Mouse (Mus musculus) hindbrain, embryonic 13.5 days (tissue): ENCODE measurements around the gene Btbd17. TPM values are rescaled to one million over a fixed set of nuclear protein-coding genes. Genes with fewer than 3 reads are reported as not detected.
A peak's percentile ranks its signal among the peaks of the same experiment; 100 is the strongest.

Experiments
- ATAC-seq: fragments of 200-750 bp; cut with Nextera tagmentation; 2 replicates; pipeline ENCODE4 v1.8.0; 2017; ENCODE audit warnings: moderate TSS enrichment; ENCODE audit not compliant: low FRiP score
- H3K27ac ChIP-seq: fragments of 300-500 bp; sonication (generic); 2 replicates; pipeline ENCODE4 v1.5.1; 2015; ENCODE audit warnings: inconsistent platforms, mild to moderate bottlenecking, moderate library complexity
- H3K27me3 ChIP-seq: fragments of 300-500 bp; sonication (generic); 2 replicates; pipeline ENCODE4 v1.6.1; 2015; ENCODE audit warnings: mild to moderate bottlenecking, inconsistent platforms
- H3K36me3 ChIP-seq: fragments of 300-500 bp; sonication (generic); 2 replicates; pipeline ENCODE4 v1.6.1; 2015; ENCODE audit warnings: mild to moderate bottlenecking, inconsistent platforms
- H3K4me1 ChIP-seq: fragments of 300-500 bp; sonication (generic); replicated peaks from 2 replicates; pipeline ENCODE4 v1.6.1; 2015; ENCODE audit warnings: inconsistent platforms
- H3K4me2 ChIP-seq: fragments of 300-500 bp; sonication (generic); 2 replicates; pipeline ENCODE4 v1.6.1; 2015; ENCODE audit warnings: inconsistent platforms, mild to moderate bottlenecking, moderate library complexity
- H3K4me3 ChIP-seq: fragments of 300-500 bp; sonication (generic); 2 replicates; pipeline ENCODE4 v1.5.1; 2015; ENCODE audit warnings: mild to moderate bottlenecking, inconsistent platforms
- H3K9ac ChIP-seq: fragments of 300-500 bp; sonication (generic); 2 replicates; pipeline ENCODE4 v1.6.1; 2015; ENCODE audit warnings: mild to moderate bottlenecking, inconsistent platforms
- H3K9me3 ChIP-seq: fragments of 300-500 bp; sonication (generic); 2 replicates; pipeline ENCODE4 v1.6.1; 2016; ENCODE audit warnings: inconsistent platforms
- WGBS: fragments of 180-500 bp; shearing (Covaris S2); methylation state at CpG from one replicate; pipeline ENCODE4 v1.1.7; 2015; 5-methylcytosine and 5-hydroxymethylcytosine counted together
- polyA plus RNA-seq: library from polyadenylated mRNA; unstranded; fragments of >200 nt; fragmentation: Nextera tagmentation; extraction: Ambion mirVana; gene quantifications from 2 replicates; pipeline ENCODE4 v1.2.1, GENCODE M21; 2015

Gene Btbd17
- polyA plus RNA-seq, 1 experiment from 2014 or later: 21.4 TPM

DNA sequence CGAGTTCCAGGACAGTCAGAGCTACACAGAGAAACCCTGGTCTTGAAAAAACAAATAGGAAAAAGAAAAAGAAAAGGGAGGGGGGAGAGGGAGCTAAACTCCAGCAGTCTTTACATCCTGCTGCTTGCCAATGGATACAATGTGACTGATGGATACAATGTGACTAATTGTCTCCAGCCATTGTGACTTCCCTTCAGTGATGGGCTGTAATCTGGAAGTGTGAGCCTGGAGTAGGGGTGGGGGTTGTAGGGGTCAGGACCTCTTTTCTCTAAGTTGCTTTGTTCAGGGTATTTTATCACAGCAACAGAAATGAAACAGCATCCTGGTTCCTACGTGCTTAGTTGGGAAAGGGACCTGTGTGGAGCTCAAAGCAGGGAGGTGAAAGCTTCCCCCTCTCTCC, 23.4 kb upstream of the Btbd17 start:
- no peaks in the 10 kb centered on the region for H3K36me3 ChIP-seq
- H3K27me3 ChIP-seq: peaks cover 5% of the 10 kb centered on the region; the same call in 1 of the 2 replicates
- H3K9ac ChIP-seq: no peak overlapping the region
- no peaks in the 10 kb centered on the region for H3K9me3 ChIP-seq
- no peak for ATAC-seq
- H3K4me3 ChIP-seq: no peak overlapping the region
- H3K4me1 ChIP-seq: peaks cover 32% of the 10 kb centered on the region
- H3K27ac ChIP-seq: no peak overlapping the region
- no peak overlapping the region for H3K4me2 ChIP-seq
- WGBS: 10% methylated on average over 2 of the region's 2 CpGs

DNA sequence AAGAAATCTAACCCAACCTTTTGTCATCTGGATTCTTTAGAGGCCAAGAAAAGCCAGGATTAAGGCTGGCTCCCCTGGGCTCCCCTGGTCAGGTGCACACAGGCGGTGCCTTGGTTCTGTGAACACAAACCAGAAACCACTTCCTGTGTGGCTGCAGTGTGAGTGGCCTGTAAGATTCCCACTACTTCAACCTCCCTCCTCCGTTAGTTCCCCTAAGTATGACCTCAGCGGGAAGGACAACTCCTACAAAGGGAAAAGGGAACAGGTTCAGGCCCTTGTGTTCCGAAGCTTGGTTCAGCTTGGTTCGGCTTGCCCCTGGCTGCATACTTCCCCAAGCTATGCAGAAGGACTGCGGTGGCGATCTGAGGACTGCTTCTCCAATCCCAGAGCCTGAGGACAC, 22.4 kb upstream of the Btbd17 start:
- H3K27ac ChIP-seq: no peak overlapping the region
- H3K9ac ChIP-seq: no peak overlapping the region
- no peak overlapping the region for H3K4me2 ChIP-seq
- no peak overlapping the region for H3K4me3 ChIP-seq
- no peak for ATAC-seq
- no peaks in the 10 kb centered on the region for H3K36me3 ChIP-seq
- WGBS: 92% methylated on average over 7 of the region's 7 CpGs
- H3K4me1 ChIP-seq: peaks cover 23% of the 10 kb centered on the region
- no peaks in the 10 kb centered on the region for H3K9me3 ChIP-seq
- 0 out of 2 replicates have a peak, but pooled peaks cover 5% of the 10 kb centered on the region for H3K27me3 ChIP-seq

- H3K27me3 ChIP-seq: 0 out of 2 replicates have a peak, but pooled peaks cover 5% of the 10 kb centered on the region
- no peaks in the 10 kb centered on the region for H3K9me3 ChIP-seq
- H3K36me3 ChIP-seq: no peaks in the 10 kb centered on the region
- no peak overlapping the region for H3K4me2 ChIP-seq
- 94% methylated on average over 4 of the region's 4 CpGs for WGBS
- no peak overlapping the region for H3K9ac ChIP-seq
- no peak overlapping the region for H3K4me3 ChIP-seq
- no peak for ATAC-seq
- H3K4me1 ChIP-seq: peaks cover 17% of the 10 kb centered on the region; the same call in 1 of the 2 replicates
- no peak overlapping the region for H3K27ac ChIP-seq
These were observed 21.2 kb upstream of the Btbd17 start for GRCm38 (mm10) chr11:114816934-114817333.

DNA sequence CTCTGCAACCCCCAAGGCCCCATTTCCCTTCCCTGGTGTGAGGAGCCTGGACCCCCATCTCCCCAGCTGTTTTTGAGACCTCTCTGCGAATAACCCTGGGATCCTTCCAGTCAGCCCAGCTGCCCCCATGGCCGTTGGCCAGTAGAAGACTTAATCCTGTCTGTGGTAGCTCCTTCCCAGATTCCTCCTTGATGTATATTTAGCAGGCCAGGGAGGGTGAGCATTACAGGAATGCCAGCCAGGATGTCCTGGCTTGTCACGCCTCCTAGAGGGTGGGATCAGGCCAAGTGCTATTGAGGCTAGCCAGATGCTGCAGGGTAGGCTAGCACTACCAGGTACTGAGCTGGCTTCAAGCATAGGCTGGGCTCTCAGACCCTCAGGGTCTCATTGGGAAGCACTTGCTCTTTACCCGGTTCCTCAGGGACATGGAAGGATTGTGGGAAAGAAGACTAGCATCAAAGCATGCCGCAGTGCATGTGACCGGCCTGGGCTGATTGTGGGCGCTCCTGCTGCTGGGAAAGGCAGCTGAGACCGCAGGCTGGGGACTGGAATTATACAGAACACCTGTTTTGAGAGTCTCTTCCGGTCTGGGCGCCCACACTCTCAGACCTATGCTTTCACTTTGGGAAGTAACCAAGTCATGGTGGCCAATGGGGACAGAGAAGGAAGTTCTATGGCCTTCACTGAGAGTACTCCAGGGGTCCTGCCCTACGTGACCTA, 19.3 kb upstream of the Btbd17 start:
- Histone ChIP-seq H3K4me3 (no peak overlapping the region), H3K4me2 (no peak overlapping the region), H3K9ac (no peak overlapping the region), H3K27me3 (0 out of 2 replicates have a peak, but pooled peaks cover 5% of the 10 kb centered on the region), H3K4me1 (peaks cover 17% of the 10 kb centered on the region; the same call in 1 of the 2 replicates), H3K36me3 (no peaks in the 10 kb centered on the region), H3K9me3 (no peaks in the 10 kb centered on the region), H3K27ac (no peak overlapping the region)
- WGBS: 83% methylated on average over 11 of the region's 11 CpGs
- ATAC-seq: no peak

- H3K4me1 ChIP-seq: peaks cover 10% of the 10 kb centered on the region; the same call in 1 of the 2 replicates
- H3K36me3 ChIP-seq: no peaks in the 10 kb centered on the region
- H3K27me3 ChIP-seq: 0 out of 2 replicates have a peak, but pooled peaks cover 5% of the 10 kb centered on the region
- 8% methylated on average over 6 of the region's 6 CpGs for WGBS
- H3K4me3 ChIP-seq: no peak overlapping the region
- peak; percentile 17; the same call in 1 of the 2 replicates for ATAC-seq
- no peak overlapping the region for H3K27ac ChIP-seq
- H3K9ac ChIP-seq: 0 out of 2 replicates have a peak overlapping the region, but pooled peaks have one; percentile 19
- no peaks in the 10 kb centered on the region for H3K9me3 ChIP-seq
- H3K4me2 ChIP-seq: no peak overlapping the region
These were observed 17.0 kb upstream of the Btbd17 start for GRCm38 (mm10) chr11:114812731-114813240.

- Histone ChIP-seq H3K9me3 (no peaks in the 10 kb centered on the region), H3K4me2 (no peak overlapping the region), H3K4me3 (no peak overlapping the region), H3K27me3 (no peaks in the 10 kb centered on the region), H3K9ac (no peak overlapping the region), H3K36me3 (no peaks in the 10 kb centered on the region), H3K4me1 (peaks cover 28% of the 10 kb centered on the region), H3K27ac (no peak overlapping the region)
- ATAC-seq: no peak
- WGBS: 25% methylated on average over 4 of the region's 4 CpGs
These were observed 14.6 kb upstream of the Btbd17 start for GRCm38 (mm10) chr11:114810344-114810743.

GRCm38 (mm10) chr11:114809371-114809770, 13.6 kb upstream of the Btbd17 start:
- H3K9me3 ChIP-seq: no peaks in the 10 kb centered on the region
- peaks cover 30% of the 10 kb centered on the region for H3K4me1 ChIP-seq
- no peak overlapping the region for H3K9ac ChIP-seq
- H3K27me3 ChIP-seq: no peaks in the 10 kb centered on the region
- no peaks in the 10 kb centered on the region for H3K36me3 ChIP-seq
- no peak for ATAC-seq
- H3K4me3 ChIP-seq: no peak overlapping the region
- H3K4me2 ChIP-seq: no peak overlapping the region
- WGBS: 87% methylated on average over 1 of the region's 1 CpGs
- H3K27ac ChIP-seq: no peak overlapping the region

GRCm38 (mm10) chr11:114807686-114808427, 12.1 kb upstream of the Btbd17 start:
- Histone ChIP-seq H3K27ac (peak overlapping the region; percentile 30), H3K4me3 (no peak overlapping the region), H3K36me3 (no peaks in the 10 kb centered on the region), H3K9me3 (no peaks in the 10 kb centered on the region), H3K9ac (no peak overlapping the region), H3K27me3 (no peaks in the 10 kb centered on the region), H3K4me2 (no peak overlapping the region), H3K4me1 (peaks cover 41% of the 10 kb centered on the region)
- 22% methylated on average over 14 of the region's 14 CpGs for WGBS
- no peak for ATAC-seq

GRCm38 (mm10) chr11:114807025-114807424, 11.3 kb upstream of the Btbd17 start:
- Histone ChIP-seq H3K9ac (no peak overlapping the region), H3K4me3 (no peak overlapping the region), H3K36me3 (no peaks in the 10 kb centered on the region), H3K9me3 (no peaks in the 10 kb centered on the region), H3K27ac (peak overlapping the region; percentile 30; the same call in 1 of the 2 replicates), H3K27me3 (no peaks in the 10 kb centered on the region), H3K4me1 (peaks cover 46% of the 10 kb centered on the region), H3K4me2 (no peak overlapping the region)
- WGBS: 17% methylated on average over 2 of the region's 2 CpGs
- no peak for ATAC-seq

- H3K27ac ChIP-seq: no peak overlapping the region
- peaks cover 46% of the 10 kb centered on the region for H3K4me1 ChIP-seq
- no peaks in the 10 kb centered on the region for H3K36me3 ChIP-seq
- no peak for ATAC-seq
- no peak overlapping the region for H3K4me2 ChIP-seq
- H3K9ac ChIP-seq: no peak overlapping the region
- H3K9me3 ChIP-seq: no peaks in the 10 kb centered on the region
- 12% methylated on average over 8 of the region's 8 CpGs for WGBS
- no peak overlapping the region for H3K4me3 ChIP-seq
- H3K27me3 ChIP-seq: no peaks in the 10 kb centered on the region
These were observed 8.2 kb upstream of the Btbd17 start for GRCm38 (mm10) chr11:114803990-114804389.

DNA sequence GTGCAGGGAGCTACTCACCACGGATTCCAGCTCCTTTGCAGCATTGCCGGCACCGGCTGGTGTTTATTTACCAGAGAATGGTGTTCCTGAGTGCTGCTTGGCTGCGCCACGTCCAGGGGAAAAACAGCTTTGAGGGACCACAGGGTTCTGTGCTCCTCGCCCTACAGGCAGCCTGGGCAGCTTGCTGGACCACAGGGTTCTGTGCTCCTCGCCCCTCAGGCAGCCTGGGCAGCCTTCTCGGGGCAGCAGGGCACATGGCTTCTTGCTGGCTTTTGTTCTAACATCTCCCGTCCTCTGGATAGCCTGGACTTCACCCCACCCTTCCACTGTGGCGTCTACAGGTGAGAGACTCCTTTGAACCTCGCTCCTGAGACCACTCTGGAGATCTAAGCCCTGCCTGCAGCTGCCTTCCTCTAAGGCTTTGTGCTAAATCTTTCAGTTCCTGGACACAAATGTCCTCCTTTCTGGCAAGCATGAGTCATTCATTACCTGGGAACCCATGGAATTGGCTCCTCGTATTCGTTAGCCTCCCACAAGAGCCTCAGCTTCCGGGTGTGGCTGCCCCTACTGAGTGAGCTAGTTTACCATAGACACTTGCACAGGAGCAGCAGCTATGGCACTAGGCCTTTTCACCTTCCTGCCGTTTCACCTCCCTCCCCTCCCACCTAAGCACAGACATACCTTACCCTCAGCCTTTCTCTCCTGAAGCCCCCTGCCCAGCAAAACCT, 7.0 kb upstream of the Btbd17 start:
- no peak overlapping the region for H3K27ac ChIP-seq
- ATAC-seq: no peak
- H3K9me3 ChIP-seq: no peaks in the 10 kb centered on the region
- no peaks in the 10 kb centered on the region for H3K27me3 ChIP-seq
- H3K9ac ChIP-seq: peak overlapping the region; percentile 39; the same call in 1 of the 2 replicates
- H3K4me1 ChIP-seq: peaks cover 39% of the 10 kb centered on the region
- no peaks in the 10 kb centered on the region for H3K36me3 ChIP-seq
- no peak overlapping the region for H3K4me3 ChIP-seq
- no peak overlapping the region for H3K4me2 ChIP-seq
- 66% methylated on average over 15 of the region's 15 CpGs for WGBS

DNA sequence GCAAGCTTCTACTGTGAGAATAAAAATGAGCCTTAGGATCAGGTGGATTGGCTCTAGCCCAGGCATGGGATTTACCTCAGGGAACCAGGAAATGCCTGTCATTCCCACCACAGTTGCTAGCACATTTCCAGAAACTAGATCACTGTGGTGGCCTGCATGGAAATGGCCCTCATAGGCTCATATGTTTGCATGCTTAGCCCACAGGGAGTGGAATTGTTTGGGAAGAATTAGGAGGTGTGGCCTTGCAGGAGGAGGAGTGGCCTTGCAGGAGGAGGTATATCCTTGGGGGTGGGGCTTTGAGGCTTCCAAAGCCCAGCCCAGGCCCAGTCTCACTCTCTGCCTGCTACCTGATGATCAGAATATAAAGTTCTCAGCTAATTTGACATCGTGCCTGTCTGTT, 6.2 kb upstream of the Btbd17 start:
- Histone ChIP-seq H3K9ac (no peak overlapping the region), H3K36me3 (no peaks in the 10 kb centered on the region), H3K4me1 (peaks cover 34% of the 10 kb centered on the region), H3K4me3 (no peak overlapping the region), H3K27ac (no peak overlapping the region), H3K9me3 (no peaks in the 10 kb centered on the region), H3K27me3 (no peaks in the 10 kb centered on the region), H3K4me2 (no peak overlapping the region)
- ATAC-seq: no peak
- 100% methylated on average over 1 of the region's 1 CpGs for WGBS
